Comparison of ENCODE assay signal across 2 mouse cellular contexts in the genomic region with DNA sequence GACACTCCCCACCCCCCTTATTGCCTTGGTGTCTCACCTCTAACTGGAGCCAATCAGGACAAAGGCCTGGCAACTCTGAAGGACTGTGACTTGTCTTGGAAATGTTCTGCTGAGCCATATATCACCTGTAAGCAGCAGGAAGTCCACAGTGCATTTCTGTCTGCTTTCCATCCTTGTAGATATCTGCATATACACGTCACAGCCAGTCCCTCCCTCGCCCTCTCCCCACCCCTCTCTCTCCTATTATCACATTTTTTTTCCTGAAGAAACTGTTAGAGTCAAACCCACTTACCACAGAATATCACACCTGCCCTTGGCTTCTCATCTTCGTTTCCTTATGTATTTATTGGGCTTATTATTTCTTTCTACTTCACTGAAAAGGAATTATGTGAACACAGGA.
A peak's percentile ranks its signal among the peaks of the same experiment; 100 is the strongest.
TF ChIP-seq lines count a peak whose summit lies in the region.

No protein-coding gene starts in this region.

TF ChIP-seq in CH12.LX, 34 proteins besides CTCF, POLR2A, EP300 and RAD21 (continued from another document):
- TF ChIP-seq ETS1 (conservative IDR thresholded peaks at IDR 0.05; ENCODE audit: low read depth, low read length) (peak; percentile 28; the same call in 1 of the 2 replicates), E2F4 (IDR thresholded peaks at IDR 0.05; ENCODE audit: insufficient replicate concordance, low read depth, low read length) (no peak), ELF1 (IDR thresholded peaks at IDR 0.05; ENCODE audit: low read depth, low read length) (0 out of 2 replicates have a peak, but pooled peaks have one; percentile 21), TBP (conservative IDR thresholded peaks at IDR 0.05; ENCODE audit: low read depth, low read length) (peak; percentile 69; the same call in 1 of the 2 replicates), MAZ (IDR thresholded peaks at IDR 0.05; ENCODE audit: low read depth, low read length) (peak; percentile 69; the same call in 1 of the 2 replicates), MAX (IDR thresholded peaks at IDR 0.05; ENCODE audit: low read length) (no peak)

TF ChIP-seq in MEL, 35 proteins besides CTCF, POLR2A, EP300 and RAD21 (continued from another document):
- TF ChIP-seq MXI1 (IDR thresholded peaks at IDR 0.05; ENCODE audit: low read depth, low read length) (peak; percentile 15; the same call in 1 of the 2 replicates), ETS1 (IDR thresholded peaks at IDR 0.05; ENCODE audit: low read depth, low read length) (0 out of 2 replicates have a peak, but pooled peaks have one; percentile 23), BHLHE40 (IDR thresholded peaks at IDR 0.05; ENCODE audit: borderline replicate concordance, low read depth, low read length) (peak; percentile 72; the same call in 1 of the 2 replicates), USF1 (IDR thresholded peaks at IDR 0.05; ENCODE audit: low read depth, low read length) (peak; percentile 10; the same call in 1 of the 2 replicates), E2F4 (IDR thresholded peaks at IDR 0.05; ENCODE audit: borderline replicate concordance, low read depth, low read length) (no peak), RCOR1 (IDR thresholded peaks at IDR 0.05; ENCODE audit: low read depth, low read length) (no peak), CHD1 (IDR thresholded peaks at IDR 0.05; ENCODE audit: low read depth, low read length) (no peak), MAZ (IDR thresholded peaks at IDR 0.05; ENCODE audit: low read depth, low read length) (no peak), TCF12 (IDR thresholded peaks at IDR 0.05; ENCODE audit: low read depth, low read length) (no peak), NRF1 (IDR thresholded peaks at IDR 0.05; ENCODE audit: insufficient read depth, low read depth, low read length, poor library complexity, severe bottlenecking) (no peak)
TF ChIP-seq in MEL: peak in this region for 5.
